Mouse (Mus musculus): ENCODE measurements around the gene Camk1. TPM values are rescaled to one million over a fixed set of nuclear protein-coding genes. Genes with fewer than 3 reads are reported as not detected.
A peak's percentile ranks its signal among the peaks of the same experiment; 100 is the strongest.

The Camk1 gene
- polyA plus RNA-seq, 1 experiment from 2014 or later: 87.8 TPM

DNA sequence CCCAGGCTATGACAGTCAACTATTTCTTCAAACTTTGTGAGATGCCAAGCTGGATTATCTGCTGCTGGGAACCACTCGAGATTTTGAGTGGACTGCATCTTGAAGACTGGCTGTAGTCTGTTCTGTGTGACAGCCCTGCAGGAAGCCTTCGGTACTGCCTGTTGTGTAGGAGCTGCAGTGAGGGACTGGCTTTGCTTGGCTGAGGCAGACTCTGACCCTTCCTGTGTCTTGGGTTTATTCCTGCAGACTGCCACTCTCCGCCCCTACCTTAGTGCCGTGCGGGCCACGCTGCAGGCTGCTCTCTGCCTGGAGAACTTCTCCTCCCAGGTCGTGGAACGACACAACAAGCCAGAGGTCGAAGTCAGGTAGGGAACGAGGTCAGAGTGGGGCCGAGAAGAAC lies 36.7 kb upstream of the Camk1 start:
- no peak overlapping the region for H3K4me3 ChIP-seq (replicated peaks; ENCODE audit: low read length)
- H3K9me3 ChIP-seq (replicated peaks; ENCODE audit: control insufficient read depth, low read length): no peaks in the 10 kb centered on the region
- peaks cover 40% of the 10 kb centered on the region for H3K36me3 ChIP-seq (ENCODE audit: control insufficient read depth, insufficient read depth, low read length)
- H3K27me3 ChIP-seq (ENCODE audit: control insufficient read depth, insufficient read depth, low read length): no peaks in the 10 kb centered on the region
- WGBS: 94% methylated on average over 11 of the region's 11 CpGs
- H3K4me1 ChIP-seq (ENCODE audit: control insufficient read depth, insufficient read depth, low read length): peaks cover 15% of the 10 kb centered on the region; the same call in 1 of the 2 replicates
- no peak overlapping the region for H3K27ac ChIP-seq (ENCODE audit: low read length)
- H3K4me2 ChIP-seq (ENCODE audit: low read depth, low read length): no peak overlapping the region
- no peak overlapping the region for H3K9ac ChIP-seq (ENCODE audit: low read length)
- ATAC-seq (ENCODE audit: insufficient read depth, low FRiP score): no peak

DNA sequence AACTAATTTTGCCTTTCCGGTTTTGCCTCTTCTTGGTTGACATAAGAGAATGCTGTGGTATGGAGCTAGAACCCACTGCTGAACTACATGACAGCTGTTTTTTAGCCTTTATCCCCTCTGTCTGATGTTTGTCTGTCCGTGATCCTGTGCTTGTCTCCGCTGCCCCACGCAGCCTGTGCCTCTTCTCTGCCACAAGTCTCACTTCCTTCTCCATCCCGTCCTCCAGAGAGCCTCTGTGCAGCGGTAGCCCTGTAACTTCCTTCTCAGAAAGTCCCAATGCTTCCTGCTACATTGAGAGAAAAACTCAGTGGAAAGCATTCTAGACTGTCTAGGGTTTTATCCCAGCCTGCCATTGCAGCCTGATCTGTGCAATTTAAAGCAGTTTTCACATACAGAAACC lies 35.5 kb upstream of the Camk1 start:
- Histone ChIP-seq H3K9ac (ENCODE audit: low read length) (peak overlapping the region; percentile 7; the same call in 1 of the 2 replicates), H3K36me3 (ENCODE audit: control insufficient read depth, insufficient read depth, low read length) (peaks cover 38% of the 10 kb centered on the region), H3K4me2 (ENCODE audit: low read depth, low read length) (peak overlapping the region; percentile 85), H3K9me3 (replicated peaks; ENCODE audit: control insufficient read depth, low read length) (no peaks in the 10 kb centered on the region), H3K4me3 (replicated peaks; ENCODE audit: low read length) (peak overlapping the region; percentile 100), H3K27ac (ENCODE audit: low read length) (no peak overlapping the region), H3K27me3 (ENCODE audit: control insufficient read depth, insufficient read depth, low read length) (no peaks in the 10 kb centered on the region), H3K4me1 (ENCODE audit: control insufficient read depth, insufficient read depth, low read length) (peaks cover 15% of the 10 kb centered on the region; the same call in 1 of the 2 replicates)
- WGBS: 65% methylated on average over 6 of the region's 6 CpGs
- no peak for ATAC-seq (ENCODE audit: insufficient read depth, low FRiP score)

DNA sequence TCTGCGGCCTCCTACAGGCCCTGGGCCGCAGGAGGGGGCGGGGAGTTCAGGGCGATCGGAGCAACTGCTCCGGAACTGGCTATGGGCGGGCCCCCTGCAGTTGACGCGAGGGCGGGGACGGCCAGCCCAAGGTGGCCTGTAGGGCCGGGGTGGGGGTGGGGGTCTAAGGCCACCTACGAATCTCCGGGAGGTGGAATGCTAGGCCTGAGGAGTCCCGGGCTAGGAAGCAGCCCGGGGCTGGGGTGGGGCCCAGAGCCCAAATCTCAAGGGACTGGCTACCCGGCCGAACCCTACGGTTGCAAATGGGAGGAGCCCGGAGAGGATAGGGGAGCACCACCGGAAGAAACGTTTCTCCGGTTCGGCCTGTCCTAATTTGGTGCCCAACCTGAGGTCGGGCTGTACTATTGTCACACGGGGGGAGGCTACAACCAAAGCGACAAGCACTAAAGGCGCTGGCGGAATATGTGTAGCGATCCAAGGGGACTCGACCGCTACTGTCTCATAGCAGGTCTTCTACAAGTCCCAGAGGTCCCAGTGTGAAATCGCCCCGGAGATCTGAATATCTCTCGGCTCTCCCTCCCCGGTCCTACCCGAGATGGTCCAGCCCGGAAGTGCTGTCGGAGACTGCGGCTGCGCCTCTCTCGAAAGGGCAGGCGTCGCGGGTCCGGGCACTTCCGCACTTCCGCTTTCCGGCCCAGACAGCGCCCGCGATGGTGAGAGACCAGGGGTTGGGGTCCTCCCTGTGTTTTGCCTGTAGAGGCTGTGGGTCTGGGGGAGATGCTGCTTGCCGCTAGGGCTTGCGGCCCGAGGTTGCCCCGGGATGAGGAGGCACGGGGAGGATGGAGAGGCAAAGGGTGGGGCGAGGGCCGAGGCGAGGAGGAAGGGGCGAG lies 34.0 kb upstream of the Camk1 start, which contains the start of the genes Tada3 and Arpc4:
Gene Tada3 (minus strand): TSS at position 388 of the 890 bp plus-strand sequence.
Gene Arpc4 (plus strand): TSS at position 620 of the 890 bp plus-strand sequence.
- peak; percentile 96 for ATAC-seq (ENCODE audit: insufficient read depth, low FRiP score)
- Histone ChIP-seq H3K27me3 (ENCODE audit: control insufficient read depth, insufficient read depth, low read length) (no peaks in the 10 kb centered on the region), H3K4me3 (replicated peaks; ENCODE audit: low read length) (peak within 1 kb of the TSS; percentile 100), H3K9me3 (replicated peaks; ENCODE audit: control insufficient read depth, low read length) (no peaks in the 10 kb centered on the region), H3K4me2 (ENCODE audit: low read depth, low read length) (peak within 1 kb of the TSS; percentile 85), H3K27ac (ENCODE audit: low read length) (peak within 1 kb of the TSS; percentile 98), H3K36me3 (ENCODE audit: control insufficient read depth, insufficient read depth, low read length) (peaks cover 28% of the 10 kb centered on the region), H3K9ac (ENCODE audit: low read length) (peak within 1 kb of the TSS; percentile 96), H3K4me1 (ENCODE audit: control insufficient read depth, insufficient read depth, low read length) (peaks cover 15% of the 10 kb centered on the region; the same call in 1 of the 2 replicates)
- under 1% methylated on average over 61 of the region's 61 CpGs for WGBS

DNA sequence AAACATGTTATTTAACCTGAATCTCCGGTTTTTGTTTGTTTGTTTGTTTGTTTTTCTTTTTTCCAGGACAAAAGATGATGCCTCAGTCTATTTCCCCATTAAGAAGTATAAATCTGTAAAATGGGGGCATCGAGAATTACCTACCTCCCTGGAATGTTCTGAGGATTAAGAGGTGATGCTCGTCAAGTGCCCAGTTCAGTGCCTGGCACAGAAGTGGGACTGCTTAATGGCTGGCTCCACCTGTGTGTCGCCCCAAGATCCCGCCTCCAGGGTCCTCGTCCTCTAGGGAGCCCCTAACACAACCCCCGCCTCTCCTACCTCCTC lies 33.4 kb upstream of the Camk1 start:
- H3K27me3 ChIP-seq (ENCODE audit: control insufficient read depth, insufficient read depth, low read length): no peaks in the 10 kb centered on the region
- H3K4me1 ChIP-seq (ENCODE audit: control insufficient read depth, insufficient read depth, low read length): peaks cover 15% of the 10 kb centered on the region; the same call in 1 of the 2 replicates
- WGBS: 5% methylated on average over 7 of the region's 7 CpGs
- H3K9ac ChIP-seq (ENCODE audit: low read length): peak overlapping the region; percentile 96
- ATAC-seq (ENCODE audit: insufficient read depth, low FRiP score): no peak
- peaks cover 26% of the 10 kb centered on the region for H3K36me3 ChIP-seq (ENCODE audit: control insufficient read depth, insufficient read depth, low read length)
- H3K27ac ChIP-seq (ENCODE audit: low read length): peak overlapping the region; percentile 98
- peak overlapping the region; percentile 72 for H3K4me2 ChIP-seq (ENCODE audit: low read depth, low read length)
- H3K9me3 ChIP-seq (replicated peaks; ENCODE audit: control insufficient read depth, low read length): no peaks in the 10 kb centered on the region
- H3K4me3 ChIP-seq (replicated peaks; ENCODE audit: low read length): peak overlapping the region; percentile 100

DNA sequence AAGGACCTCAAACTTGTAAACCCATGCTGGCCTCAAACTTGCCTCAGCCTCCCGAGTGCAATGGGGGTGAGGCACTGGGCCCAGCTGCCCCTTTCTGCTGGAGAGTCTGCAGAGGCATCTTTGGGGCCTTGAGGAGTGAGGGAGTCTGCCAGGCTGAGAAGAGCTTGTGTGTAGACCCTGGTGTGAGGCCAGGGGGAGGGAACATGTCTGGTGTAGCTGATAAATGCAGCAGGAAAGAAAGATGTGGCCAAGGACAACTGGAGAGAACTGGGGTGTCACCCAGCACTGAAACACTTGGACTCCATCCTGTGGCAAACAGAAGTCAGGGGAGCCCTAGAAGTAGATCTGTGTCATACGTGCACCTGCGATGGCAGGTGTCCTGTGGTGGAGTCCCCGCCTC lies 29.7 kb upstream of the Camk1 start:
- H3K9me3 ChIP-seq (replicated peaks; ENCODE audit: control insufficient read depth, low read length): no peaks in the 10 kb centered on the region
- WGBS: 84% methylated on average over 4 of the region's 4 CpGs
- H3K4me1 ChIP-seq (ENCODE audit: control insufficient read depth, insufficient read depth, low read length): 0 out of 2 replicates have a peak, but pooled peaks cover 6% of the 10 kb centered on the region
- no peak overlapping the region for H3K4me3 ChIP-seq (replicated peaks; ENCODE audit: low read length)
- no peak overlapping the region for H3K9ac ChIP-seq (ENCODE audit: low read length)
- H3K27me3 ChIP-seq (ENCODE audit: control insufficient read depth, insufficient read depth, low read length): no peaks in the 10 kb centered on the region
- peaks cover 15% of the 10 kb centered on the region for H3K36me3 ChIP-seq (ENCODE audit: control insufficient read depth, insufficient read depth, low read length)
- no peak for ATAC-seq (ENCODE audit: insufficient read depth, low FRiP score)
- no peak overlapping the region for H3K4me2 ChIP-seq (ENCODE audit: low read depth, low read length)
- H3K27ac ChIP-seq (ENCODE audit: low read length): no peak overlapping the region

DNA sequence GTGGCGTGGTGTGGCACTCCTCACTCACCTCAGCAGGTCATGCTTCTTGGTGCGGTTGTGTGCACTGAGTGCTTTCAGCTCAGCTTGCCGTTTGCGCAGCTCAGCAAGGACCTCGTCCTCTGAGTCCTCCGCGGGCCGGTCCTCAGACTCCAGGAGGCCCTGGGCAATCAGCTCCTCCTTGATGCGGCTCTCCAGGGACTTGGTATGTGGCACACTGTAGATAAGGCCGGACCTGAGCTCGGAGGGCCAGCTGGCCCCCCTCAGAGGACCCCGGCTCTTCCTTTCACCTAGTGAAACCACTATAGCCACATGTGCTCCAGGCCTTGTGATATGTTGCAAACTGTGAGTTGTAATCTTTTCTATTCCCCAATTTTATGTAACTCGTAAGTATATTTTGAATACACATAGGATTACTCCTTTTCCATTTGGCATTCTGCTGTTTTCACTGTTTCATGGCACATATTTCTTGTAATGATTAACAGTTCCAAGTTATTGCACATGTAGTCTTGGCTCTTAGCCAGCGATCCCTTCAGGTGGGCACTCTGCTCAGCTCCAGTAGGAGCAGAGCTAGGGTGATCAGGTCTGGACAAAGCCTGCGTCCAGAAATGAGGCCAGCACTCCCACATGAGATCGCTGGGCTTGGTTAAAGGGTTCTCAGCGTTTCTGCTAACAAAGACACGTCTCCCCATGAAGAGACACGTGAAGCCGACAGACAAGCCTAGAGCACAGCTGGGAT lies 26.6 kb upstream of the Camk1 start:
- Histone ChIP-seq H3K36me3 (ENCODE audit: control insufficient read depth, insufficient read depth, low read length) (peaks cover 12% of the 10 kb centered on the region; the same call in 1 of the 2 replicates), H3K9ac (ENCODE audit: low read length) (no peak overlapping the region), H3K27me3 (ENCODE audit: control insufficient read depth, insufficient read depth, low read length) (no peaks in the 10 kb centered on the region), H3K27ac (ENCODE audit: low read length) (no peak overlapping the region), H3K9me3 (replicated peaks; ENCODE audit: control insufficient read depth, low read length) (no peaks in the 10 kb centered on the region), H3K4me2 (ENCODE audit: low read depth, low read length) (no peak overlapping the region), H3K4me1 (ENCODE audit: control insufficient read depth, insufficient read depth, low read length) (no peaks in the 10 kb centered on the region), H3K4me3 (replicated peaks; ENCODE audit: low read length) (no peak overlapping the region)
- no peak for ATAC-seq (ENCODE audit: insufficient read depth, low FRiP score)
- 87% methylated on average over 20 of the region's 20 CpGs for WGBS

DNA sequence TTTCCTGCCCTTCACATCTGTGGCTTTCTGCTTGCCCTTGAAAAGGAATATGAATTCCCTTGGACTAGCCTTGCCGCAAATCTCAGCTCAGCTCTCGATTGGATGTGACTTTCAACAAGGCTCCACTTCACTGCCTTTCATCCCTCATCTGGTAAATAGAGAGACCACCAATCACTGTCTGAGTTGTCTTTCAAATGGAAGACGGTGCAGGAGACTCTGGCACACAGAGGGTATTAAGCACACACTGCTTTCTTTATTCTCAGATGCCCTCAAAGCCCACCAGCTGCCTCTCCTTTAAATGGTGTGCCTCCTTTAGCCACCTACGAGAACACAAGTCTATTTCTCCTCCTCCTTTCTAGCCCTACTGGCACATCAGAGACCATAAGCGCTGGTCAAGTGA lies 24.8 kb upstream of the Camk1 start:
- no peaks in the 10 kb centered on the region for H3K4me1 ChIP-seq (ENCODE audit: control insufficient read depth, insufficient read depth, low read length)
- H3K36me3 ChIP-seq (ENCODE audit: control insufficient read depth, insufficient read depth, low read length): 0 out of 2 replicates have a peak, but pooled peaks cover 3% of the 10 kb centered on the region
- WGBS: 88% methylated on average over 5 of the region's 5 CpGs
- no peak overlapping the region for H3K4me2 ChIP-seq (ENCODE audit: low read depth, low read length)
- H3K9ac ChIP-seq (ENCODE audit: low read length): no peak overlapping the region
- H3K4me3 ChIP-seq (replicated peaks; ENCODE audit: low read length): no peak overlapping the region
- no peak overlapping the region for H3K27ac ChIP-seq (ENCODE audit: low read length)
- H3K9me3 ChIP-seq (replicated peaks; ENCODE audit: control insufficient read depth, low read length): no peaks in the 10 kb centered on the region
- no peak for ATAC-seq (ENCODE audit: insufficient read depth, low FRiP score)
- no peaks in the 10 kb centered on the region for H3K27me3 ChIP-seq (ENCODE audit: control insufficient read depth, insufficient read depth, low read length)

DNA sequence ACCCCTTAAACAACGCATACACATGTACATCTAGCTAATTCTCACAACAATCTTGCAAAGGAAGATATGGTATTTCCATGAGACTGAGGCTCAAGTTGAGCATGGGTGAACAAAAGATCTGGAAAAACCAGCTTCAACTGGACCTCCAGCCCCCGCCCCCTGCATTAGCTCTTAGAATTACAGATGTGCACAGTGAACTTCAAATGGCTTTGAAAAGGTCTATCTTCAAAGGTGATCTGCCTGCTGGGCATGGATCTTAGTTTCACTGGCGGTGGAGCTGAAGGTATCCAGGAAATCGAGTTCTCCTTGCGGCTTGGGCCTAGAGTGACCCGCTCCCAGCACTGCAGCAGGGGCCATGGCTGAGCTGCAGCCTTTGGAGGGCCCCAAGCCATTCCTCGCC lies 24.3 kb upstream of the Camk1 start:
- Histone ChIP-seq H3K4me1 (ENCODE audit: control insufficient read depth, insufficient read depth, low read length) (no peaks in the 10 kb centered on the region), H3K36me3 (ENCODE audit: control insufficient read depth, insufficient read depth, low read length) (0 out of 2 replicates have a peak, but pooled peaks cover 3% of the 10 kb centered on the region), H3K9ac (ENCODE audit: low read length) (no peak overlapping the region), H3K27ac (ENCODE audit: low read length) (no peak overlapping the region), H3K9me3 (replicated peaks; ENCODE audit: control insufficient read depth, low read length) (no peaks in the 10 kb centered on the region), H3K27me3 (ENCODE audit: control insufficient read depth, insufficient read depth, low read length) (no peaks in the 10 kb centered on the region), H3K4me3 (replicated peaks; ENCODE audit: low read length) (no peak overlapping the region), H3K4me2 (ENCODE audit: low read depth, low read length) (no peak overlapping the region)
- 86% methylated on average over 7 of the region's 7 CpGs for whole genome bisulfite sequencing
- ATAC-seq (ENCODE audit: insufficient read depth, low FRiP score): no peak

DNA sequence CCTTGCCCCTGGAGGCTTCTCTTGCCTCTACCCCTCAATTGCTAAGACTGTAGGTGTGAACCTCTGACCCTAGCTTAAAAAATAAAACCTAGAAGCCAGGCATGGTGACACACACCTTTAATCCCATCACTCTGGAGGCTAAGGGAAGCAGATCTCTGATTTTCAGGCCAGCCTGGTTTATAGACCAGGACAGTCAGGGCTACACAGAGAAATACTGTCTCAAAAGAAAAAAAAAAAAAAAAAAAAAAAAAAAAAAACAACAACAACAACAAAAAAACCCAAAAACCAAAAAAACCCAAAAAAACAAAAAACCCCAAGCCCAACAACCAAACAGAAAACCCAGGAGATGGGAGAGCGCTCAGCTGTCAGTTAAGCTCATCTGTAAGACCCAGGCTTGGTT lies 23.8 kb upstream of the Camk1 start:
- no peak overlapping the region for H3K4me2 ChIP-seq (ENCODE audit: low read depth, low read length)
- no peak for ATAC-seq (ENCODE audit: insufficient read depth, low FRiP score)
- H3K9me3 ChIP-seq (replicated peaks; ENCODE audit: control insufficient read depth, low read length): no peaks in the 10 kb centered on the region
- H3K36me3 ChIP-seq (ENCODE audit: control insufficient read depth, insufficient read depth, low read length): 0 out of 2 replicates have a peak, but pooled peaks cover 3% of the 10 kb centered on the region
- H3K27me3 ChIP-seq (ENCODE audit: control insufficient read depth, insufficient read depth, low read length): no peaks in the 10 kb centered on the region
- 96% methylated on average over 1 of the region's 1 CpGs for WGBS
- no peak overlapping the region for H3K4me3 ChIP-seq (replicated peaks; ENCODE audit: low read length)
- H3K27ac ChIP-seq (ENCODE audit: low read length): no peak overlapping the region
- no peak overlapping the region for H3K9ac ChIP-seq (ENCODE audit: low read length)
- H3K4me1 ChIP-seq (ENCODE audit: control insufficient read depth, insufficient read depth, low read length): no peaks in the 10 kb centered on the region
